Mouse (Mus musculus): ENCODE results near the gene Rac1. TPM values are rescaled to one million over a fixed set of nuclear protein-coding genes. Genes with fewer than 3 reads are reported as not detected.

Rac1 gene
- total and polyA plus RNA-seq, 3 experiments = 204 to 231 (median 219) TPM

DNA sequence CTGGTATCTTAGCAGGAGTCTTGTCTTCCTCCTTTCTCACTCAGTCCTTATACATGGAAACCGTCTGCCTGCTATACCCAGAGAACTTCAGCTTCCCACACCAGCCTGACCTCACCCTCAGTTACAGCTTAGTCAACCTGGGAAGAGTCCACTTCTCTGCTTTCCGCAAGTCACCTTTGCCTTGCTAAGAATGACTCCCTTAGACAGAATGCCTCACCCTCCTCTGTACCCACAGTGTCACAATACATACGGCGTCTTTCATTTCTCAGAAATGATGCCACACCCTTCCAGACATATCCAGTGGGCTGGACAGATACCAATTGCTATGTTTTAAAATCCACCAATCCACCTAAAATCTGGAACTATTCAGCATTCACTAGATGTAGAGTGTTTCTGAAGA, 15.5 kb downstream of the Rac1 start:
- Histone ChIP-seq H3K79me2 (replicated peaks; ENCODE audit: control insufficient read depth, insufficient read depth, low read length) (peaks cover 8% of the 10 kb centered on the region), H3K4me1 (ENCODE audit: control insufficient read depth, insufficient read depth, low read length) (peaks cover 51% of the 10 kb centered on the region), H3K9ac (ENCODE audit: low read depth, low read length) (no peak overlapping the region), H3K27ac (peak overlapping the region; percentile 51), H3K4me3 (no peak overlapping the region), H3K36me3 (ENCODE audit: control insufficient read depth, insufficient read depth, low read length) (peaks cover 42% of the 10 kb centered on the region), H3K27me3 (ENCODE audit: control insufficient read depth, insufficient read depth, low read length) (no peaks in the 10 kb centered on the region)
- 33% methylated on average over 4 of the region's 4 CpGs for WGBS
- intact Hi-C loops (cut with DNase I) = no loop called here
- TF ChIP-seq EP300 (IDR thresholded peaks at IDR 0.05; ENCODE audit: insufficient read depth, low read depth, low read length) = no peak
- no peak for TF ChIP-seq POLR2A (IDR thresholded peaks at IDR 0.05; ENCODE audit: insufficient read depth, low read depth, low read length)
- no peak for TF ChIP-seq CTCF (IDR thresholded peaks at IDR 0.05)
- no peak for DNase-seq

- Histone ChIP-seq H3K79me2 (replicated peaks; ENCODE audit: control insufficient read depth, insufficient read depth, low read length) (peaks cover 8% of the 10 kb centered on the region), H3K4me3 (no peak overlapping the region), H3K27ac (peak overlapping the region; percentile 51), H3K4me1 (ENCODE audit: control insufficient read depth, insufficient read depth, low read length) (peaks cover 48% of the 10 kb centered on the region), H3K27me3 (ENCODE audit: control insufficient read depth, insufficient read depth, low read length) (no peaks in the 10 kb centered on the region), H3K36me3 (ENCODE audit: control insufficient read depth, insufficient read depth, low read length) (peaks cover 40% of the 10 kb centered on the region), H3K9ac (ENCODE audit: low read depth, low read length) (no peak overlapping the region)
- no peak for TF ChIP-seq CTCF (IDR thresholded peaks at IDR 0.05)
- TF ChIP-seq POLR2A (IDR thresholded peaks at IDR 0.05; ENCODE audit: insufficient read depth, low read depth, low read length) = no peak
- TF ChIP-seq EP300 (IDR thresholded peaks at IDR 0.05; ENCODE audit: insufficient read depth, low read depth, low read length) = no peak
- WGBS = 32% methylated on average over 4 of the region's 4 CpGs
- DNase-seq = no peak
- intact Hi-C loops (cut with DNase I) = no loop called here
Measured at GRCm38 (mm10) chr5:143511577-143511976, 16.3 kb downstream of the Rac1 start.

DNA sequence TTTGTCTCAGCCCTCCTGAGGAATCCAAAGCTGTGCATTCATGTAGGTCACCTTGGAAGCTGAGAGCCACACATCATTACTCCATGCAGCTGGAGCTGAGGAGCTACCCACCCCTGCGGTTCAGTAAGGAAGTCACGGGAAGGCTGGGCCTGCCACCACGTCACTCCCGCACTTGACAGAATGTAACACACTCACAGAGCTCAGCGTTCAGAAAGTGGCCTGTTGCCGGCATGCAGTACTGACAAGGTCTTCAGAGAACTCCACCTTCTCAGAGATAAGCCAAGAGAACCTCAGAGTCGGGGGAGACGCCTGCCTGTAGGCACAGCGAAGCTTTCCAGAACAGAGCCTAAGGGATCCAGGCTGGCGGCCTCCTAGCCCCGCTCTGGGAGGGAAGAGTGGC, 18.1 kb downstream of the Rac1 start:
- peak overlapping the region; percentile 58 for H3K9ac ChIP-seq (ENCODE audit: low read depth, low read length)
- H3K79me2 ChIP-seq (replicated peaks; ENCODE audit: control insufficient read depth, insufficient read depth, low read length) = peaks cover 8% of the 10 kb centered on the region
- DNase-seq = peak; percentile 47 to 54
- intact Hi-C loops (cut with DNase I) = loop anchor here (2.0 kb wide), 1 partner anchor 15 kb away; no protein-coding TSS in a partner anchor
- H3K36me3 ChIP-seq (ENCODE audit: control insufficient read depth, insufficient read depth, low read length) = peaks cover 37% of the 10 kb centered on the region
- TF ChIP-seq EP300 (IDR thresholded peaks at IDR 0.05; ENCODE audit: insufficient read depth, low read depth, low read length) = 0 out of 2 replicates have a peak, but pooled peaks have one; percentile 27
- TF ChIP-seq POLR2A (IDR thresholded peaks at IDR 0.05; ENCODE audit: insufficient read depth, low read depth, low read length) = no peak
- TF ChIP-seq CTCF (IDR thresholded peaks at IDR 0.05) = 0 out of 2 replicates have a peak, but pooled peaks have one; percentile 6
- H3K4me3 ChIP-seq = peak overlapping the region; percentile 13; the same call in 1 of the 2 replicates
- H3K4me1 ChIP-seq (ENCODE audit: control insufficient read depth, insufficient read depth, low read length) = peaks cover 49% of the 10 kb centered on the region
- 10% methylated on average over 11 of the region's 11 CpGs for WGBS
- peak overlapping the region; percentile 47 for H3K27ac ChIP-seq
- H3K27me3 ChIP-seq (ENCODE audit: control insufficient read depth, insufficient read depth, low read length) = no peaks in the 10 kb centered on the region

GRCm38 (mm10) chr5:143509294-143509693, 18.5 kb downstream of the Rac1 start:
- Histone ChIP-seq H3K79me2 (replicated peaks; ENCODE audit: control insufficient read depth, insufficient read depth, low read length) (peaks cover 7% of the 10 kb centered on the region), H3K9ac (ENCODE audit: low read depth, low read length) (no peak overlapping the region; the same call in 1 of the 2 replicates), H3K36me3 (ENCODE audit: control insufficient read depth, insufficient read depth, low read length) (peaks cover 34% of the 10 kb centered on the region), H3K4me3 (peak overlapping the region; percentile 13; the same call in 1 of the 2 replicates), H3K4me1 (ENCODE audit: control insufficient read depth, insufficient read depth, low read length) (peaks cover 47% of the 10 kb centered on the region), H3K27me3 (ENCODE audit: control insufficient read depth, insufficient read depth, low read length) (no peaks in the 10 kb centered on the region), H3K27ac (peak overlapping the region; percentile 47)
- intact Hi-C loops (cut with DNase I) = loop anchor here (2.0 kb wide), 1 partner anchor 16 kb away; no protein-coding TSS in a partner anchor
- WGBS = 16% methylated on average over 9 of the region's 9 CpGs
- TF ChIP-seq CTCF (IDR thresholded peaks at IDR 0.05) (no peak), EP300 (IDR thresholded peaks at IDR 0.05; ENCODE audit: insufficient read depth, low read depth, low read length) (no peak)
- DNase-seq = no peak

DNA sequence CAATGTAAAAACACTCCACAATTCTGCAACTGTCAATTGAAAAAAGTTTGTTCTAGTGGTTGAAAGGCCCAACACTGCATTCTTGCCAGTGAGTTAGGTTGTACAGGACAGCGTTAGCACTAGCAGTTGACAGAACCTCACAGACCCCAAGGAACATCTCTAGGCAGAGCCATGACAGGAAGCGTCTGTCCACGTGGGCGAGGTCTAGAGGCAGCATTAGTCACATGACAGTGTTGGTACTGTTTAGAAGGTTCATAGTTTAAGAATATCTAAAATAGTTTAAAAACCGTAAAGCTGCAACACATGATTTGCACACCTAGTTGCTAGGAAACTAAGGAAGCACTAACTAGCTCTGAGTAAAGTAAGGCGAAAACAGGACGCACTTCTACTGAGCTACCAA, 22.3 kb downstream of the Rac1 start:
- WGBS = 63% methylated on average over 7 of the region's 7 CpGs
- Histone ChIP-seq H3K36me3 (ENCODE audit: control insufficient read depth, insufficient read depth, low read length) (peaks cover 17% of the 10 kb centered on the region), H3K4me3 (no peak overlapping the region), H3K79me2 (replicated peaks; ENCODE audit: control insufficient read depth, insufficient read depth, low read length) (peaks cover 6% of the 10 kb centered on the region), H3K27ac (no peak overlapping the region), H3K4me1 (ENCODE audit: control insufficient read depth, insufficient read depth, low read length) (peaks cover 26% of the 10 kb centered on the region), H3K27me3 (ENCODE audit: control insufficient read depth, insufficient read depth, low read length) (no peaks in the 10 kb centered on the region), H3K9ac (ENCODE audit: low read depth, low read length) (no peak overlapping the region)
- intact Hi-C loops (cut with DNase I) = loop anchor here (2.0 kb wide), 1 partner anchor 41 kb away; no protein-coding TSS in a partner anchor
- DNase-seq = no peak
- TF ChIP-seq CTCF (IDR thresholded peaks at IDR 0.05) (no peak), POLR2A (IDR thresholded peaks at IDR 0.05; ENCODE audit: insufficient read depth, low read depth, low read length) (no peak), EP300 (IDR thresholded peaks at IDR 0.05; ENCODE audit: insufficient read depth, low read depth, low read length) (no peak)

DNA sequence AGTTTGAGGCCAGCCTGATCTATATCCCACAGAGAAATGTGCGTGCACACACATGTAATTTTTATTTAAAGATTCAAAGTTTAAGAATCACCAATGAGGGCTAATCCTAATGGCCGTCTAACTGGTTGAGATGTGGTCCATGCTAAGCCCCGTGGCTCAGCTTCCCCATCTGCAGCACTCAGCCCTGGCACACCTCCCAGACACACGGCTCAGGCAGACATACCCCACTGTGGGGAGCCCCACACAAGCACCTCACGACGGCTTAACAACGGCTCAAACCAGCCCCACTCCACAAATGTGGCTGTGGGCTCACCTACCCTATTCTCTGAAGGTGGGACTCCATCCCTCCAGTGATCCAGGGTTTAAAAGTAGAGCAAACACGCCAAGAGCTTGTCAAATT, 22.8 kb downstream of the Rac1 start:
- Histone ChIP-seq H3K27me3 (ENCODE audit: control insufficient read depth, insufficient read depth, low read length) (no peaks in the 10 kb centered on the region), H3K79me2 (replicated peaks; ENCODE audit: control insufficient read depth, insufficient read depth, low read length) (peaks cover 3% of the 10 kb centered on the region), H3K36me3 (ENCODE audit: control insufficient read depth, insufficient read depth, low read length) (peaks cover 14% of the 10 kb centered on the region), H3K9ac (ENCODE audit: low read depth, low read length) (no peak overlapping the region), H3K4me1 (ENCODE audit: control insufficient read depth, insufficient read depth, low read length) (peaks cover 23% of the 10 kb centered on the region), H3K4me3 (no peak overlapping the region), H3K27ac (no peak overlapping the region)
- DNase-seq = no peak
- 74% methylated on average over 8 of the region's 8 CpGs for WGBS
- no peak for TF ChIP-seq EP300 (IDR thresholded peaks at IDR 0.05; ENCODE audit: insufficient read depth, low read depth, low read length)
- no peak for TF ChIP-seq POLR2A (IDR thresholded peaks at IDR 0.05; ENCODE audit: insufficient read depth, low read depth, low read length)
- TF ChIP-seq CTCF (IDR thresholded peaks at IDR 0.05) = no peak
- intact Hi-C loops (cut with DNase I) = loop anchor here (2.0 kb wide), 1 partner anchor 42 kb away; no protein-coding TSS in a partner anchor

Data from heart, adult 2 months (tissue).